Mouse (Mus musculus): Measurements from ENCODE around the gene Proser1.

DNA sequence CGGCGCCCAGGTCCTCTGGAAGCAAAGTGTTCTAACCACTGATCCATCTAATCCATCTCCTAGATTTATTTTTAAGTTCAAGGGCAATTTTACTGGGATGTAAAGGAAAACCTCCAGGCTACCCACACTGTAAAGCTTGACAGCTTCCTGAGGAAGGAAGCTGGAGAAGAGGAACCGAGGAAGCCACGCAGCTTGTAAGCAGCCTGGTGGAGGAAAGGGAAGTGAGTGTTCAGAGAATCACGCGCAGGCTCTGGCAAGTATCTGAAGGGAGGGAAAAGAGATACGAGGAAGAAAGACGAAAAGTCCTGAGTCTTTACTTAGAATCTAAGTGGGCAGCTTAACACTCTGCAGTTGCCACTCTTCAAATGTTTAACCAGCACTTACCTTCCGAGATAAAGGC lies 3.4 kb upstream of the Proser1 start:
- TF ChIP-seq CTCF (IDR thresholded peaks at IDR 0.05; ENCODE audit: insufficient read depth, low read length) (no peak), POLR2A (IDR thresholded peaks at IDR 0.05; ENCODE audit: borderline replicate concordance, extremely low read depth, low read depth, low read length) (no peak)
